Mouse (Mus musculus): ENCODE measurements around the gene Gabrq. TPM values are rescaled to one million over a fixed set of nuclear protein-coding genes. Genes with fewer than 3 reads are reported as not detected.

Gene Gabrq
- 0.02 TPM in 1 of 2 replicates, not detected in the other for polyA plus RNA-seq (2012; ENCODE audit: low replicate concordance)

DNA sequence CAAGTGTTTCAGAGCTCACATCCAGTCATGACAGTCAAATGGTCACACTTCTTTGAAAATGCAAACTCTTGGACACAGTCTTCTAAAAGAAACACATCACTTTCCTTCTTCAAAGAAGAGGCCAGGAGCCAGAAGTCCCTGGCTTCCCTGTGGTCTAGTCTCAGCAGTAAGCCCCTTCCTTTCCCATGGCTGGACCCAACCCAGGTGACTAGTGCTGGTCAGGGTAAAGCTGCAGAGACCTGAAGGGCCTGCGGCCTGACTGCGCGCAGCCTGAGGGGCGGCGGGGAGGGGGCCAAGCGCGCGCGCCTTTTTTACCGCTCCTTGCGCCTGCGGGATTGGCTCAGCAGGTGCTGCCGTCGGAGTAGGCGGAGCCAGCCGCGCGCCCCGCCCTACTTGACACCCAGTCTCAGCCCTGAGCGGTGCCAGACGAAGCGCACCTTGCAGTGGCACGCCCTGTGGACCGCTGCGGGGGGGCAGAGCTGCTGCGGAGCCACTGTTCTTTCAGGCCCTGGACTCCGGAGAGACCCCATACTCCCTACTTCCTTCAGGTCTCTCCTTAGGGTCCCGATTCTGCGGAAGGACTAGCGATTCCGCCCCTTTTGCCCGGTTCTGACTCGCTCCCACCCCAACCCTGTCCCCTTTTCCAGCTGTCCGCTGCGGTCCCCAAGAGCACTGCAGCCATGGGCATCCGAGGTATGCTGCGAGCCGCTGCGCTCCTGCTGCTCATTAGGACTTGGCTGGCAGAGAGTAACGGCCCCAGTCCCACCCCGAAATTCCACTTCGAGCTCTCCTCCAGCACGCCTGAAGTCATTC is at the start of gene Gabrq:
Gene Gabrq, plus strand, starts transcription at position 403 of the 813 bp plus-strand sequence.

Other genes with a start within 250 kb of the Gabrq start
- gene Gabra3, start 168.3 kb upstream of the Gabrq start, polyA plus RNA-seq (2012; ENCODE audit: low replicate concordance): not detected in 2 replicates
- 0.55 and 5.8 TPM in 2 replicates for gene Cetn2, start 93.2 kb downstream of the Gabrq start, polyA plus RNA-seq (2012; ENCODE audit: low replicate concordance)
- gene Nsdhl, start 93.4 kb downstream of the Gabrq start, polyA plus RNA-seq (2012; ENCODE audit: low replicate concordance): 0.55 and 1.4 TPM in 2 replicates
- gene Zfp185, start 162.2 kb downstream of the Gabrq start, polyA plus RNA-seq (2012; ENCODE audit: low replicate concordance): not detected in 2 replicates
- gene Pnma5, start 211.9 kb downstream of the Gabrq start, polyA plus RNA-seq (2012; ENCODE audit: low replicate concordance): not detected in 2 replicates
- gene Pnma3, start 239.6 kb downstream of the Gabrq start, polyA plus RNA-seq (2012; ENCODE audit: low replicate concordance): not detected in 2 replicates

Data from hematopoietic multipotent progenitor cell, adult 10-12 weeks (in vitro differentiated cells).